Mouse (Mus musculus) thymus, adult 2 months (tissue): ENCODE measurements around the gene Fam81b.

ENCODE experiments used
- CTCF ChIP-seq: fragments of 200-500 bp; IDR thresholded peaks from 2 replicates; pipeline ENCODE4 v1.5.1; 2012; ENCODE audit warnings: mild to moderate bottlenecking, control low read depth, low read length, moderate library complexity, borderline replicate concordance; ENCODE audit not compliant: control insufficient read depth, poor library complexity, insufficient read depth; ENCODE audit errors: extremely low read depth
- POLR2A ChIP-seq: fragments of 200-500 bp; IDR thresholded peaks from 2 replicates; pipeline ENCODE4 v1.6.1; 2012; ENCODE audit warnings: mild to moderate bottlenecking, low read length, control low read depth, moderate library complexity; ENCODE audit not compliant: control insufficient read depth, poor library complexity, insufficient read depth; ENCODE audit errors: extremely low read depth

- no peak for TF ChIP-seq CTCF
- TF ChIP-seq POLR2A, result no peak
Measured at GRCm38 (mm10) chr13:76305241-76305640, 369 bp upstream of the Fam81b start.
